Mouse (Mus musculus): ENCODE measurements around the gene Sbf2. TPM values are rescaled to one million over a fixed set of nuclear protein-coding genes. Genes with fewer than 3 reads are reported as not detected.
"Not testable (repeated sequence)": the region's sequence is repeated elsewhere in the genome, so short reads cannot be mapped to it uniquely, and the experiment has no call there.

Sbf2 gene
- 10 to 100 TPM; 11.2 to 12.4 TPM for total RNA-seq (2021)
- long read RNA-seq, experiment 1, partial matches to known transcripts = 1 of 2 reads
- long read RNA-seq, experiment 1, other reads (novel, unspliced or antisense) = 1 of 2 reads
- long read RNA-seq, experiment 2, full-length matches to known transcripts = 1 of 3 reads
- long read RNA-seq, experiment 2, partial matches to known transcripts = 1 of 3 reads
- long read RNA-seq, experiment 2, other reads (novel, unspliced or antisense) = 1 of 3 reads

GRCm38 (mm10) chr7:110614133-110615063 is at the start of gene Sbf2:
Gene Sbf2 (minus strand): TSS chr7:110614922.
- peak; percentile 84 for DNase-seq

GRCm38 (mm10) chr7:110658378-110658928 is 43.7 kb upstream of the Sbf2 start:
- no peak for DNase-seq

GRCm38 (mm10) chr7:110655966-110656365 is 41.2 kb upstream of the Sbf2 start:
- no peak for DNase-seq

- DNase-seq = no peak
These were observed 40.5 kb upstream of the Sbf2 start for GRCm38 (mm10) chr7:110655230-110655629.

GRCm38 (mm10) chr7:110651091-110651490 is 36.4 kb upstream of the Sbf2 start:
- no peak for DNase-seq

GRCm38 (mm10) chr7:110650491-110650890 is 35.8 kb upstream of the Sbf2 start:
- no peak for DNase-seq

- no peak for DNase-seq
These were observed 34.6 kb upstream of the Sbf2 start for GRCm38 (mm10) chr7:110649133-110649987.

- peak; percentile 50 for DNase-seq
These were observed 33.8 kb upstream of the Sbf2 start for GRCm38 (mm10) chr7:110648455-110649085.

- no peak for DNase-seq
These were observed 33.1 kb upstream of the Sbf2 start for GRCm38 (mm10) chr7:110647559-110648454.

GRCm38 (mm10) chr7:110646611-110647407 is 32.1 kb upstream of the Sbf2 start:
- DNase-seq = no peak

- DNase-seq = no peak
These were observed 31.1 kb upstream of the Sbf2 start for GRCm38 (mm10) chr7:110645859-110646258.

- DNase-seq = no peak
These were observed 30.6 kb upstream of the Sbf2 start for GRCm38 (mm10) chr7:110645311-110645710.

- not testable (repeated sequence) for DNase-seq
These were observed 25.2 kb upstream of the Sbf2 start for GRCm38 (mm10) chr7:110639958-110640357.

- no peak for DNase-seq
These were observed 24.7 kb upstream of the Sbf2 start for GRCm38 (mm10) chr7:110639291-110639915.

- no peak for DNase-seq
These were observed 23.8 kb upstream of the Sbf2 start for GRCm38 (mm10) chr7:110638305-110639110.

- no peak for DNase-seq
These were observed 21.8 kb upstream of the Sbf2 start for GRCm38 (mm10) chr7:110636559-110636958.

GRCm38 (mm10) chr7:110635929-110636328 is 21.2 kb upstream of the Sbf2 start:
- no peak for DNase-seq

Measured in gastrocnemius, postnatal 25 days (tissue).